Mouse (Mus musculus) limb, embryonic 13.5 days (tissue): ENCODE measurements at regions not wholly inside any gene's neighbourhood (a gene's known extent, or its start where the extent isn't known, plus 50 kb on each side); places are given as distances from the start of the nearest gene placed in this dataset.
A peak's percentile ranks its signal among the peaks of the same experiment; 100 is the strongest.
"Not testable (repeated sequence)": the region's sequence is repeated elsewhere in the genome, so short reads cannot be mapped to it uniquely, and the experiment has no call there.

Experiments used
- ATAC-seq: fragments of 200-750 bp; cut with Nextera tagmentation; 2 replicates; pipeline ENCODE4 v1.8.0; 2017; ENCODE audit warnings: low read depth, moderate number of reproducible peaks, moderate TSS enrichment; ENCODE audit not compliant: low FRiP score
- H3K27ac ChIP-seq: fragments of 300-500 bp; sonication (generic); 2 replicates; pipeline ENCODE4 v1.5.1; 2015; ENCODE audit warnings: inconsistent platforms, mild to moderate bottlenecking, moderate library complexity
- H3K27me3 ChIP-seq: fragments of 300-500 bp; sonication (generic); 2 replicates; pipeline ENCODE4 v1.6.1; 2015; ENCODE audit warnings: mild to moderate bottlenecking, inconsistent platforms
- H3K36me3 ChIP-seq: fragments of 300-500 bp; sonication (generic); 2 replicates; pipeline ENCODE4 v1.6.1; 2015; ENCODE audit warnings: inconsistent platforms, mild to moderate bottlenecking, moderate library complexity
- H3K4me1 ChIP-seq: fragments of 300-500 bp; sonication (generic); 2 replicates; pipeline ENCODE4 v1.6.1; 2015; ENCODE audit warnings: inconsistent platforms
- H3K4me2 ChIP-seq: fragments of 300-500 bp; sonication (generic); replicated peaks from 2 replicates; pipeline ENCODE4 v1.6.1; 2015; ENCODE audit warnings: inconsistent platforms, mild to moderate bottlenecking, moderate library complexity
- H3K4me3 ChIP-seq: fragments of 300-500 bp; sonication (generic); 2 replicates; pipeline ENCODE4 v1.5.1; 2015; ENCODE audit warnings: moderate library complexity, mild to moderate bottlenecking, inconsistent platforms
- H3K9ac ChIP-seq: fragments of 300-500 bp; sonication (generic); 2 replicates; pipeline ENCODE4 v1.6.1; 2015; ENCODE audit warnings: mild to moderate bottlenecking, inconsistent platforms
- H3K9me3 ChIP-seq: fragments of 300-500 bp; sonication (generic); 2 replicates; pipeline ENCODE4 v1.6.1; 2016; ENCODE audit warnings: inconsistent platforms
- WGBS: fragments of 180-500 bp; shearing (Covaris S2); methylation state at CpG from one replicate; pipeline ENCODE4 v1.1.7; 2015; 5-methylcytosine and 5-hydroxymethylcytosine counted together

DNA sequence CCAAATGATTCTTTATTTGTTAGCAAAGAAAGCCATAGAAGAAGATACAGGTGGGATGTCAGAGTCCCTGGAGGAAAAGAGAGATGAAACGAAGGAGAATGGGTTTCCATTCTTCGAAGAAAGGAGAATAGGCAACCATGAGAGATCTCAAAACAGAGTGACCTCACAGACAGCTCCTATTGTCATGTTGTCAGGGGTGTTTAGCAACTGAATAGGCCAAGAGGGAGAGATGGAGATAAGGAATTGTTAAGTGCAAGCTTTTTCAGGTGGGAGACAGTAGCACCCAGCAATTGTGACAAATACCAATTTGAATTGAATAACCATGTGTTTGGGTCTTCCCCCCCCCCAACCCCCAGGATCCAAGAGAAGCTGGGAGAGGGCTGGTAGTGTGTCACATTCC lies 1121.0 kb upstream of the 1700015G11Rik start:
- H3K4me3 ChIP-seq: no peak overlapping the region
- ATAC-seq: no peak
- 72% methylated on average over 2 of the region's 2 CpGs for WGBS

GRCm38 (mm10) chr7:53117666-53118065 lies 1102.1 kb upstream of the 1700015G11Rik start:
- H3K9ac ChIP-seq: no peak overlapping the region
- no peak for ATAC-seq
- H3K27ac ChIP-seq: no peak overlapping the region
- no peaks in the 10 kb centered on the region for H3K9me3 ChIP-seq
- H3K36me3 ChIP-seq: no peaks in the 10 kb centered on the region
- H3K4me1 ChIP-seq: no peaks in the 10 kb centered on the region
- H3K4me3 ChIP-seq: no peak overlapping the region
- no peak overlapping the region for H3K4me2 ChIP-seq
- H3K27me3 ChIP-seq: no peaks in the 10 kb centered on the region

More for the DNA sequence above, 1121.0 kb upstream of the 1700015G11Rik start:
- Histone ChIP-seq H3K9me3 (no peaks in the 10 kb centered on the region), H3K9ac (no peak overlapping the region), H3K27me3 (no peaks in the 10 kb centered on the region), H3K4me1 (no peaks in the 10 kb centered on the region), H3K4me2 (no peak overlapping the region), H3K36me3 (no peaks in the 10 kb centered on the region), H3K27ac (no peak overlapping the region)

DNA sequence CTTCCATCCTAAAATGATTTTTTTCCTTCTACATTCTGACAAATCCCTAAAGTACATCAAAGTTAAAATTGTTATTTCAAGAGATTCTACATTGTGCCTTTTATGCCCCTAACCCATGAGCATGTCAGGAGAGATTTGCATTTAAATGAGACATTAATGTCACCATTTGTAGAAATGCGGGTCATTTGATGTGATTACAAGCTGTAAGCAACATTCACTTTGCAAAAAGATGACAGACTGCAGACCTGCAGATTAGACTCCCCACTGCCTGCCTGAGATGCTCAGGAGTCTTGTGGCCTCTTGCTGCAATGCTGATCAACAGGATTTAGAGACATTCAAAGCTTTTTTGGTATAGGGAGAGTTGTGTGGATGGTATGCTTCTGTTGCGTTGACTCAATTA lies 1100.3 kb upstream of the 1700015G11Rik start:
- Histone ChIP-seq H3K9me3 (no peaks in the 10 kb centered on the region), H3K27ac (no peak overlapping the region), H3K27me3 (no peaks in the 10 kb centered on the region), H3K9ac (no peak overlapping the region), H3K4me3 (no peak overlapping the region), H3K4me2 (no peak overlapping the region), H3K4me1 (no peaks in the 10 kb centered on the region), H3K36me3 (no peaks in the 10 kb centered on the region)
- no peak for ATAC-seq
- WGBS: 74% methylated on average over 2 of the region's 2 CpGs

DNA sequence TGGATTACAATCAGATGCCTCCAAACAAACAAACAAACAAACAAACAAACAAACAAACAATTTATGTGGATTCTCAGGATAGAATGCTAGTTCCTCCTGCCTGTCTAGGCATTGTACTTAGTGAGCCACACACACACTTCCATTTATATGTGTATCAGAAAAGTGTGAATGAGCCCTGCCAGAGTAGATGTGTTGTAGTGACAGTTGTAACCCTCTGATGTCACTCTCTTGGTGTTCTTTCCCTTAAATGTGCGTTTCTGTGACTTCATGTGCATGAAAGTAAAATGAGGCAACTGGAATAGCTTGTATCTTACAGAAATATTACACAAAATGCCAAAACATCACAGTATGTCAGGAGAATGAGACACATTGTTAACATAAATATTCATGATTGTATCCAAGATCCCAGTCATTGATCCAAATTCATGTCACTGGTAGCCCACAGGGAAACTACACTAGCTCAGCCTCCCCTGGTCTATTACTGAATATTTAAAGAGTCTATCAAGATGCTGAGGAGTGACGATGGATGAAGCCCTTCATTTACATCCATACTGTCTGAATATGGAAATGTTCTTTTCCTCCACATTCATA lies 1093.8 kb upstream of the 1700015G11Rik start:
- no peak overlapping the region for H3K4me3 ChIP-seq
- no peak overlapping the region for H3K4me2 ChIP-seq
- no peaks in the 10 kb centered on the region for H3K4me1 ChIP-seq
- ATAC-seq: no peak
- no peak overlapping the region for H3K9ac ChIP-seq
- 78% methylated on average over 2 of the region's 2 CpGs for WGBS
- H3K9me3 ChIP-seq: no peaks in the 10 kb centered on the region
- H3K36me3 ChIP-seq: no peaks in the 10 kb centered on the region
- H3K27me3 ChIP-seq: no peaks in the 10 kb centered on the region
- H3K27ac ChIP-seq: no peak overlapping the region

DNA sequence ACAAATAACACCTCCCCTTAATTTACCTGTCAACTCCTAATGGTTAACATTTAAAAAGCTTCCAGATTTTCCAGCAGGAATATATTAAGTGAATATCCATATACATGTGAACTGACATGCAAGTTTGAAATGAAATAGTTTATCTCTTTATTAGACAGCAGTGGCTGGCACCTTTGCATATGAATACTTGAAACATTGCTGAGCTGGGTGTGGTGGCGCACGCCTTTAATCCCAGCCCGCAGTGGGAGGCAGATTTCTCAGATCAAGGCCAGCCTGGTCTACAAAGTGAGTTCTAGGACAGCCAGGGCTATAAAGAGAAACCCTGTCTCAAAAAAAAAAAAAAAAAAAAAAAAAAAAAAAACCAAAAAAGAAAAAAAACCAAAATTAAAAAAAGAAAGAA lies 1092.1 kb upstream of the 1700015G11Rik start:
- Histone ChIP-seq H3K9ac (no peak overlapping the region), H3K36me3 (no peaks in the 10 kb centered on the region), H3K4me3 (no peak overlapping the region), H3K9me3 (no peaks in the 10 kb centered on the region), H3K27me3 (no peaks in the 10 kb centered on the region), H3K27ac (no peak overlapping the region), H3K4me2 (no peak overlapping the region), H3K4me1 (no peaks in the 10 kb centered on the region)
- WGBS: 89% methylated on average over 3 of the region's 3 CpGs
- ATAC-seq: no peak

DNA sequence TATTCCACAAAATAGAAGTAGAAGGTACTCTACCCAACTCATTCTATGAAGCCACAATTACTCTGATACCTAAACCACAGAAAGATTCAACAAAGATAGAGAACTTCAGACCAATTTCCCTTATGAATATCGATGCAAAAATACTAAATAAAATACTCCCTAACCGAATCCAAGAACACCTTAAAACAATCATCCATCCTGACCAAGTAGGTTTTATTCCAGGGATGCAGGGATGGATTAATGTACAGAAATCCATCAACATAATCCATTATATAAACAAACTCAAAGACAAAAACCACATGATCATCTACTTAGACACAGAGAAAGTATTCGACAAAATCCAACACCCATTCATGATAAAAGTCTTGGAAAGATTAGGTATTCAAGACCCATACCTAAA lies 1070.3 kb upstream of the 1700015G11Rik start:
- H3K9me3 ChIP-seq, H3K36me3 ChIP-seq, H3K4me1 ChIP-seq, ATAC-seq, H3K9ac ChIP-seq, H3K27me3 ChIP-seq, H3K27ac ChIP-seq, H3K4me3 ChIP-seq, H3K4me2 ChIP-seq: not testable (repeated sequence)
- WGBS: 91% methylated on average over 3 of the region's 3 CpGs

GRCm38 (mm10) chr7:53070621-53071020 lies 1055.1 kb upstream of the 1700015G11Rik start:
- no peak overlapping the region for H3K9ac ChIP-seq
- 0 out of 2 replicates have a peak, but pooled peaks have one; percentile 32 for ATAC-seq
- H3K4me3 ChIP-seq: no peak overlapping the region

More at GRCm38 (mm10) chr7:53070621-53071020, 1055.1 kb upstream of the 1700015G11Rik start:
- Histone ChIP-seq H3K4me2 (no peak overlapping the region), H3K4me1 (no peaks in the 10 kb centered on the region), H3K36me3 (no peaks in the 10 kb centered on the region), H3K9me3 (peaks cover 16% of the 10 kb centered on the region), H3K27ac (no peak overlapping the region), H3K27me3 (no peaks in the 10 kb centered on the region)
